Mouse (Mus musculus): ENCODE measurements around the gene B430306N03Rik.
"Not testable (repeated sequence)": the region's sequence is repeated elsewhere in the genome, so short reads cannot be mapped to it uniquely, and the experiment has no call there.

Gene B430306N03Rik

DNA sequence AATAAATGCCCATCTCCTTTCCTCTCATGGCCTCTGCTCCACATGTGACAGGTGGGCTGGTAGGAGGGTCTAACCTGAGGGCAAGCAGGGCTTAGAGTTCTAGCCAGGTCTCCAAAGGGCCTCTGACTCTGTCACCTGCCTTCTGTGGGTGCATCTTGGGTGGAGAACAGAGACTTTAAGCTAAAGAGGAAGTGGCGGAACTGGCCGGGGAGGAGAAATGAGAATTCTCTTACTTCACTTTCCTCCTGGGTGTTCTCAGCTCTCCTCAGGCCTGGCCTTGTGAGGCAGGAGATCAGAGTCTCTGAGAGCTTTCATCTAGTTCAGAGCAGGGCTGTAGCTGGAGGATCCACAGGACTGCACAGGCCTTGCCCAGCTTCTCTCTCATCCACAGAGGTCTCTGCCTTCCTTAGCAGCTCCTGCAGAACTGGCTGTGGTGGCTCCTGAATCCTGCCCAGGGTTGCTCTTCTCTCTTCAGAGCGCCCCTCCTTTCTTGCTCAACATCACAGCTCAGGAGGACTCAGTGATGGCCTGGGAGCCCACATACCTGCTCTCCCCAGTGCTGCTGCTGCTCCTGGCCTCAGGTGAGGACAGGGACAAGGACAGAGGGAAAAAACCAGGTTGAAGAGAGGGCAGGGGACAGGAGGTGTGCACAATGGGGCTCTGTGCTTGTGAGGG is at the start of gene B430306N03Rik:
Gene B430306N03Rik, plus strand, starts transcription at position 237 of the 675 bp plus-strand sequence.
- not testable (repeated sequence) for DNase-seq (ENCODE audit: low read depth)

DNA sequence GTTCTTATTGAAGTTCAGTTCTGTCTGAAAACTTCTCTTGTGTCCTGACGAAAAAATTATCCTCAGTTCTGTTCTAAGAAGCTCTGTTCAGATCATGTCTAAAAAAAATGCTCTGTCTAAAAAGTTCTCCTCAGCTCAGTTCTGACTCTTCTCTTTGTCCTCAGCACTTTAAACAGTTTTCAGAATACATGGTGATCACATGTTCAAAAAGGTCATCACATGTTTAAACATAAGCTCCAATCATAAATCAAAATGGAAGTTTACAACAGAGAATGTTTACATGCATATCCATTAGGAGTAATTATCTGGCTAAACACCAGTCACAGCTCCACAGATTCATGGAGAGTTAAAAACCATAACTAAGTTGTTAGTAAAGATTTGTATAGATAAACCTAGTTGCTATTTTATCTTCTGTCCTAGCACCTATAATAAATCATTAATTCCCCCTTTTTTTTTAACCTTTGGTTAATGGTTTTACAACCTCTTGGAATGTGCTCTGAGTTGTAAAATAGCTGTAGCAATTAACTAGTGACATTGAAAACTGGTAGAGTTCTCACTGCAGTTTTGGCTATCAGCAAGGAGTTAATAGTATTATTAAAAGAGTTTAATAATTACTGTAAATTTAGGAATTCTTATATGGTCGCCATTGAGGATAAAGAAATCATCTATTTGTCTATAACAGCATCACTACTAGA is 49.2 kb upstream of the B430306N03Rik start:
- no peak for DNase-seq (ENCODE audit: low read depth)

DNA sequence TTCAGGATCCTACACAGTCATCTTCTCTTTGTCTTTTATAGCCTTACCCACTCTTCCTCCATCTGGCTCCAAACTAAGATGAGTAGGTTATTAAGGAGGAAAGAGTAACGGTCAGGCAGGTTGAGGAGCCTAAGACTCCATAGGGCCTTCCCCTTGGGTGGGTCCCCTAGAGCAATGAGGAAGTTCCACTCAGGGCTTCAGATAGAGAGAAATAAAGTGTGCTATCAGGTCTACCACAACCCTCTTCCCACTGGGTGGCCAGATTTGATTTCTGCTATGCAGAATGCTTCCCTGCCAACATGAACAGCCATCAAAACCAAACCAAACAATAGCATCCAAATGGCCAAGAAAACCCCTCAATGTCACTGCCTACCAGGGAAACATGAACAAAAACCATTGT is 48.4 kb upstream of the B430306N03Rik start:
- no peak for DNase-seq (ENCODE audit: low read depth)

DNA sequence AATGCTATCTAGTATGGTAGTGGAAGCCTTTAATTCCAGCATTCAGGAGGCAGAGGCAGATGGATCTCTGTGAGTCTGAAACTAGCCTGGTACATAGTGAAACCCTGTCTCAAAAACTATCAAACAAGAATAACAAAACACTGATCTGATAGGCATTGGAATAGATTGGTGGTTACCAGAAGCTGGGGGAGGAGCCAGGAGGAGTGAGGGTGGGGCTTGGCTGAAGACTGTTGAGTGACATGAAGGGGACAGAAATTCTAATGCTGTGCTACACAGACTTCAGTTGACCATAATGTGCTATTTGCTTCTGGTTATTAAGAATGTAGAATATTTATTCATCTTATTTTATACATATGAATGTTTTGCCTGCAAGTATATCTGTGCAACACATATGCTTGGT is 47.7 kb upstream of the B430306N03Rik start:
- DNase-seq (ENCODE audit: low read depth), result no peak

DNA sequence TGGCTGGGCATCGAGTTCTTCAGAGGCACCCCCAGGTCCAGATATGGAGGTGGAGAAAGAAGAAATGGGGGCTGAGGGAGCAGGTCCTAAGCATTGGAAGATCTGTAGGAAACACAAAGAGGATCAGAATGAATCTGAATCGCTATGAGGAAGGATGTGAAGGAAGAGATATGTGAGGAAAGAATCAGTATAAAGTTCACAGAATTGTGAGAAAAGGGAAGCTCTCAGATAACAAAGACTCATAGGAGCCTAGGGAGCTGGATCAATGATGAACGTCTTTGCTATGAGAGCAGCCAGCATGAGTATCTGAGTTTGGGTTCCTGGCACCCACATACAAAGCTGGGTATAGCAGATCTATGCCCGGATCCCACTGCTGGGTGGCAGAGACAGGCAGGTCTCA is 46.1 kb upstream of the B430306N03Rik start:
- no peak for DNase-seq (ENCODE audit: low read depth)

DNA sequence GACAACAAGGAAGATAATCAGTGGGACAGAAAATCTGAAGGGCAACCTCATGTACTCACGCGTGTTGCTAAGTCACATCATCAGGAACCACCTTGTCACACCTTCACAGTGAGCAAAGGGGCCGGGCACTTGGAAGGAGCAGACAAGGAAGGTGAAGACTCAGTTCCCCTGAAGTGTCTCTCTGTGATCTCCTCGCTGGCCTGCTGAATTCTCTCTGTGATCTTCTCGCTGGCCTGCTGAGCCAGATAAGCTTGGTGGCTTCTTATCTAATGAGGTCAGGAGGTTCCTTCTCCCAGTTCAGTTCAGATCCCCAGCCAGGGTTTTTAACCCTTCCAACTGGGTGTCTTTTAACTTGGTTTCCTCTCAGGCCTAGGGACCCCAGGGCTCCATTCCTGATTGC is 43.8 kb upstream of the B430306N03Rik start:
- DNase-seq (ENCODE audit: low read depth), result no peak

DNA sequence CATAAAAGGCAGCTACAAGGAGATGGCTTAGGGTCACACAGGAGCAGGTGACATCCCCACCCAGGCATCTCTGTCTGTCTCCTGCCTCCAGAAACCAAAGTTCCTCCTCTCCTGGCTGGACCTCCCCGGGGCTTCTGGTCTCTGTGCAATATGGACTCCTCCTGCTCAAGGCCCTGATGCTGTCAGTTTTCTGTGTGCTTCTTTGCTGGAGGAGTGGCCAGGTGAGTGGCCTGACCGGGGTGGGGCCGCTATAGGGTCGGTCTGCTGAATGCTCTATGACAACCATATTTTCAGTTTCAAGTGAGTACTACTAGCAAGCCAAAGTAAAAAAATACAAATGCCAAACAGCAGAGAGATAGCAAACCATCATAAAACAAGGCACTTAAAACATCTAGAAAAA is 43.3 kb upstream of the B430306N03Rik start:
- no peak for DNase-seq (ENCODE audit: low read depth)

DNA sequence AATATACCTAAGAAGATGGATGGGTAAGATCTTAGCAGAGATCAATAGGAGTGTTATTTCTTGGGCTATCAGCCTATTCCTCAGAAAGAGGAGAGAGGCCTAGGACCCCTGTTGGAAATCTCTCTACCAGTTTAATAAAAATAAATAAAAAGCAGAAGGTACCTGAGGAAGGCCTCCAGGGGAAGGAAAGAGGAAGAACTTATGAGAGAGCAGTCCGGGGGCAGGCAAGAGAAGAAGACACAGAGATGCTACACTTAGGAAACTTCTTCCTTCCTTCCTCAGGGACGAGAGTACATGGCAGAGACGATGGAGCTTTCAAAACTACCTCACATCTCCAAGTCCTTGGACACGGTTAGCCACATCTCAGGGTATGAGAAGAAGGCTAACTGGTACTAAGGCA is 41.8 kb upstream of the B430306N03Rik start:
- DNase-seq (ENCODE audit: low read depth), result no peak

DNA sequence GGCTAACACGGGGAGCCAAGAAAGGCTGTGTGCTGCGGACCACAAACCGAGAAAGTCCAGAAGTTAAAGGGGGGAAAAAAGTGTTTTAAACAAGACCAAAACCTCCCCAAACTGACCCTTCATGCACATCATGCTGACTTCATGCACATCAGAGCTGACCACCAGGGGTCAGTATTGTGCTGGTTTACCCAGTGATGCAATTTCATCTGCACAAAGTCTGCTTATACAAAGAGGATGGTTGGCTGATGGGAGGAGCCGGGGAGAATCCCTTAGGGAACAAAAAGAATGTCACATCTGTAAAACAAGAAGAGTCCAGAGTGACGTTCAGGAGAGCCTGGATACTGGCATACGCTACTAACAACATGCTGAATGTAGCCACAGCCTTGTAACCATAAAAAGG is 41.1 kb upstream of the B430306N03Rik start:
- peak; percentile 93 for DNase-seq (ENCODE audit: low read depth)

DNA sequence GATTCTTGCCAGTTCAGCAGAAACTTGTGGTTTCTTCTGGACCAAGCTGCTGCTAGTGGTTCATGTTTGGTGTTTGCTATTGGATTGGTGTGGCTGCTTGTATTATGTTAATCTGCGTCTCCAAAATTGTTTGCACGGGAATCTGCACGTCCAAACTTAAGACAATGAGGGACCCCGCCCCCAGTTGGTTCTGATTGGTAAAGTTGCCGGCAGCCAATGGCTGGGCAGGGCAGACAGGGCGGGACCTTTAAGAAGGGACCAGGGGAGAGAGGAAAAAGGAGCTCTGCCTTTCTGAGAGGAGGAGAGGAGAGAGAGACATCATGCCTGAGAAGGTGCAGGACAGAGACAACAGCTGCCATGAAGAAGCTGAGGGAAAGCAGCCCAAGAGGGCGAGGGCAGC is 40.2 kb upstream of the B430306N03Rik start:
- DNase-seq (ENCODE audit: low read depth), result peak; percentile 4

DNA sequence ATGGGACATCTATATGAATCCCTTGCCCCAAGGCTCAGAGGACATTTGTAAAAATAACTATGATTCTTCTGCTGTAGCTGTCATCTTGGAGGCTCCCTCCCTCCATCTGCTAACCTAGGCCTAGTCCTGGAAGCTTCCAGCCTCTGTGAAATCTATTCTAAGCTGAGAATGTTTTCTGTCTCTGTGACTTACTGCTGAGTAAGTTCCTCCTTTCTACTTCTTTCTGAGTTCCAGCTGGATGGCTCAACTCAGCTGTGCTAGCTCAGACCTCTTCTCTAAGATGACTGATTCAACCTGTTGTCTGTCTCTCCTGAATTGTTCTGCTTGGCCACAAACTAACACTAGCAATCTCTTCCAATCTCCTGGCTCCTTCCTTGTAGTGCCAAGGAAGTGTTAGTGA is 37.6 kb upstream of the B430306N03Rik start:
- no peak for DNase-seq (ENCODE audit: low read depth)

DNA sequence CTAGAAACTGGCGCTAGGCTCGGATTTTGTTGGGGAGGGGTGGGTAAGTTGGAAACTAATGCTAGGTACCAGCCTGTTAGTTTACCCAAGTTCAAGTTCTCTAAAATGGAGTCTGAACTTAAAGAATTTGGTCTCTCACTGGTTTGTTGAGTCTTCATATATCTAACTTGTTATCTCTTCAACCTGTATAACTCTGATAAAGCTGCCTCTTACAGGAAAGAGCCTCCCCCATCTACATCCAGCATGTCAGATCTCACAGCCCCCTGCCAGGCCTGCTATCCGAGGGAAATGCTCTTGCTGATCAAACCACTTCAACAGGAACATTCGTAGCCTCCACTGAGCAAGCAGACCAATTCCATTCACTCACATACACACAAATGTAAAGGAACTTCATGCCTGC is 36.9 kb upstream of the B430306N03Rik start:
- DNase-seq (ENCODE audit: low read depth), result no peak

DNA sequence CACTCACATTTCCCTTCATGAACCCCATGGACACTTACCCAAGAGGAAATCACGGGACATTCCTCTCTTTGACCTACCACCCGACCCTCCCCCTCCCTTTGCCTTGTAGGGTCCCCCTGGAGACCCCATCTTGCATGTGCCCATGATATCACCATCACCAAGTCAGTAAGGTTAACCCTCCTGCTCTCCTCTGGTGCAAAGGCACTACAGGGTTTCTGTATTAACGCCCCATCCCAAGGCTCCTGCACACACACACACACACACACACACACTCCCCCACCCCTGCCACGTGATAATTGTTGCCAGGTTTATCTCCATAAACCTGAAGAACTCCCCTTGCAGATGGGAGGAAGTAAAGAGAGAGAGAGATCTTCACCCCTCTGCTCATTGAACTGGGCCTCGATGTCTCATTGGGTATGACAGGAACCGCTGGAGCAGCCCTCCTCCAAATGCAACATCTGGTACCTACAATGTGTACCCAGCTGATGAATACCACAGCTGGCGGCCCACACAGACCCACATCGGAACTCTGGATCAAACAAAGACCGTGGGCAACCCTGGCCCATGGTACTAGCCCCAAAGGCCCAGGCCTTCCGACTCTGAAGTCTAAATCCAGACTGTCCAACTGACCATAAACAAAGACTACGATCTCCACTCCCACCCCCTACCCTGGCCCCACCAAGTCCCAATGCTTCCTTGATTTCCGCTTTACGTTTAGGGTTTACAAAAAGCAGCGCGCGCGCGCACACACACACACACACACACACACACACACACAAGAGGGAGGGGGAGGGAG is 34.8 kb upstream of the B430306N03Rik start:
- no peak for DNase-seq (ENCODE audit: low read depth)

DNA sequence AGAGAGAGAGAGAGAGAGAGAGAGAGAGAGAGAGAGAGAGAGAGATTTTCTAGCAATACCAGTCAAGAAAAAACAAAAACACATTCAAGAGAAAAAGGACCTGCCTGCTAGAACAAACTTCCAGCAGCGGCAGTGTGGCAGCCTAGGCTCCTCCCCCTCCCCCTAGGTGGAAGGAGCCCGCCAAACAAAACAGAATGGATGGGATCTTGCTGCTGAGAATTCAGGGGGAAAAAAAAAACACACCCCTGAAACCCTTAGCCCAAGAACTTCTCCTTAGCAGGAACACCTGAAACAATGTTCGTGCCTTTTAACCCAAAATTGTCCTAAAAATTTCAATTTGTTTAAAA is 34.2 kb upstream of the B430306N03Rik start:
- DNase-seq (ENCODE audit: low read depth), result no peak

DNA sequence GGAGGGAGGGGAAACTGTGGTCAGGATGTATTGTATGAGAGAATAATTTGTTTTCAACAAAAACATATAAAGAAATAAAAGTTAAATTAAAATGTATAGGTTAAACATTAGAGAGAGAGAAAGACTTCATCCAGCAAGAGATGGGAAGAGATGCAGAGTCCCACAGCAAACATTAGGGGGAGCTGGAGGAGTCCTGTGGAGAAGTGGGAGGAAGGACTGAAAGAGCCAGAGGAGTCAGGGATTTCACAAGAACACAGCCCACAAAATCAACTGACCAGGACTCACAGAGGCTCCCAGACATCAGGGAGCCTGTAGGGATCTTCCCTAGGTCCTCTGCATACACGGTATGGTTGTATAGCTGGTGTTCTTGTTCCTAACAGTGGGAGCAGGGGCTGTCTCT is 29.2 kb upstream of the B430306N03Rik start:
- peak; percentile 33 for DNase-seq (ENCODE audit: low read depth)

DNA sequence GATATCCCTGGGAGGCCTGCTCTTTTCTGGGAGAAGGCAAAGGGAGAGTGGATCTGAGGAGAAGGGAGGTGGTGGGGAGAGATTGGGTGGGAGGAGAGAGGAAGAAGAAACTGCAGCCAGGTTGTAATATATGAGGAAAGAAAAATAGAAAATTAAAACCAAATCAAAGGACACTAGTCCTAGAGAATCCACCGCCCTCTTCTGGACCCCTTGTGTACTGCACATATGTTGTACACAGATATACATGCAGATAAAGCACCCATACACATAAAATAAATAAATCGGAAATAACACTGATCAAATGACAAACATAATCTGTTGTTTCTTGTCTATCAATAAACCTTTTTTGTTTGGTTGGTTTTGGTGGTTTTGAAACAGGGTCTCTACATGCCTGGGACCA is 28.7 kb upstream of the B430306N03Rik start:
- DNase-seq (ENCODE audit: low read depth), result peak; percentile 40

DNA sequence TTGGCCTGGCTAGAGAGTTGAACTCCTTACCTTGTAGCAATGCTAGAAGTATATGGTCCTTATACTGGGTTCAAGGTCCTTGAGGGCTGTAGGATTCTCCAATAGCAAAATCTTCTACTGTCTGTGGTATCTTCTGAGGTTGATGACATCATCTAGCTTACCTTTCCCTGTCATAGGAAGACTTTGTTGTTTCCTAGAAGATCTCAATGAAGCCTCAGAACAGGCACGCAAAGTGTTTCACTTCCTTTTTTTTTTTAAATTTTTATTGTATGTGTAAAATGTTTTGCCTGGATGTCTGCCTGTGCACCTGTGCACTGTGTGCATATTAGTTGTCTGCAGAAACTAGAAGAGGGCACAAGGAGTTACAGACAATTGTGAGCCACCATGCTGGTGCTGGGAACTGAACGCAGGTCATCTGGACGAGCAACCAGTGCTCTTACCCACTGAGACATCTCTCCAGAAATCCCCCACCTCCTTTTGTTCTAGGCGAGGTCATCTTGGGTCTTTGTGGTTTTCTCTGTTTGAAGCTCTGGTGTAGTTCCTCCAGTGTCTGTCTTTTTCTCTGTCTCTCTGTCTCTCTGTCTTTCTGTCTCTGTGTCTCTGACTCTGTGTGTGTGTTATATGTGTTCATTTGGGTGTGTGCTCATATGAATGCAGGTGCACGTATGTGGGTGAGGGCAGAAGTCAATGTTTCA is 22.3 kb upstream of the B430306N03Rik start:
- DNase-seq (ENCODE audit: low read depth), result no peak

DNA sequence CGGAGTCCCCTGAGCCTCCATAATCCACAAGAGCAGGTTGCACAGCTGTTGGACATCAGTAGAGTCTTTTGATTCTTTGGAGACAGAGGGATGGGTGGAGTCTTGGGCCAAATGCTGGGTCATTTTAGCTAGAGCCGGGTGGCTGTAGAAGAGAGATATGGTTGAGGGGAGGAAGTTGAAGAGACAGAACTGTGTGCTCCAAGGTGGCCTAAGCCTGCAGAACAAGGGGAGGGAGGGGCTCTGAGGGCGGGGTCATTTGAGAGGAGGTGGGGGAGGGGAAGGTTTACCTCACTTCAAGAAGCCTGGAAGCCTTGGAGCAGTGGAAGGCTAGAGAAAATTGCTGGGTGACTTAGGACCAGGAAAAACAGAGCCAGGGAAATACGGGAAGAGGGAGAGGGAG is 16.7 kb upstream of the B430306N03Rik start, which contains the start of gene Treml2:
Gene Treml2, plus strand, starts transcription at position 296 of the 400 bp plus-strand sequence.
- no peak for DNase-seq (ENCODE audit: low read depth)

DNA sequence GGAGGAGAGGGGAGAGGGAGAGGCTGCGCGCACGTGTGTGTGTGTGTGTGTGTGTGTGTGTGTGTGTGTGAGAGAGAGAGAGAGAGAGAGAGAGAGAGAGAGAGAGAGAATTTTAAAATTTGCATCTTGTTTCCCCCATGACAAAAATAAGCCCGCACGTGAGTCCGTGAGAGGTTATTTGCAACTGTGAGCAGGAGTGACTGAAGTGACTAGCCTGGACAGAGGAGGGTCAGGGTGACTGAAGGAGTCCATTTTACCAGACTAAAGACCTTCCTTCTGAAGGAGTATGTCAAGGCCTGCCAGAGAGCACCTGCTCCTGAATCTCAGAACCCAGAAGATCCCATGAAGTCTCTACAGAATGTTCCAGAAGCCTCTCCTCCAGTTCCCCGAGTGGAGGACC is 16.2 kb upstream of the B430306N03Rik start:
- DNase-seq (ENCODE audit: low read depth), result no peak

DNA sequence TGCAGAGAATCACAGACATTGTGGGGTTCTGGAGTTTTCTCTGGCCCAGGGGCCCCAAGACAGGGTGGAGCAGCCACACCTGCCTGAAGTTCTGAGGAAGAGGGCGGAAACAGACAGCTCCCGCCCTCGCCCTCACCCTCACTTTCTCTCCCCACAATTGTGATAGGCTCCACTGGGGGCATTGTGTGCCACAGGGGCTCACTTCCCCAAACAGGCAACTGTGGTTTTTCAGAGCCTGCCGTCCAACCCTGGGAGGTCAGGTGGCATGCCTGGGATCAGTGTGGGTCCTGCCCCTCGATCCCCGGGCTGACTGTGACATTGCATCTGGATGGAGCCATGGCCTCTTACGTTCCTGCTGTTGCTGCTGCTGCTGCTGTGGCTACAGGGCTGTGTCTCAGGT is 15.7 kb upstream of the B430306N03Rik start:
- no peak for DNase-seq (ENCODE audit: low read depth)

DNA sequence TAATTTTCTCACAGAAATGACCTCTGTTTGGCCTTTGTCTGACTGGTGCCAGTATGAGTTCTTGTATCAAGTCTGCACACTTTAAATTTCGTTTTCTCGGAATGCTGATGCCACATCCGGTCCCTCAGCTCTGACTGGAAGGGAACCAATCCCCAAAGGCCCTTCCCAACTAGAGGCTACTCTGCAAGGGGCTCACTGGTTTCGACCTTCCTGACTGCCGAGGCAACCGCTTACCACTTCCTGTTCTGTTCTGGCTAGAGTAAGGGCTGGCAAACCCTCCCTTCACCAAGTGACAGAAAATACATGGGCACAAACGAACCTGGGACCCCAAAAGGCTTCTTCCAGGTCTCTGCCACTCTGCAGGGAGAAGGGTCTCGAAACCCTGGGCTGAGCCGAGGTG is 15.1 kb upstream of the B430306N03Rik start:
- no peak for DNase-seq (ENCODE audit: low read depth)

DNA sequence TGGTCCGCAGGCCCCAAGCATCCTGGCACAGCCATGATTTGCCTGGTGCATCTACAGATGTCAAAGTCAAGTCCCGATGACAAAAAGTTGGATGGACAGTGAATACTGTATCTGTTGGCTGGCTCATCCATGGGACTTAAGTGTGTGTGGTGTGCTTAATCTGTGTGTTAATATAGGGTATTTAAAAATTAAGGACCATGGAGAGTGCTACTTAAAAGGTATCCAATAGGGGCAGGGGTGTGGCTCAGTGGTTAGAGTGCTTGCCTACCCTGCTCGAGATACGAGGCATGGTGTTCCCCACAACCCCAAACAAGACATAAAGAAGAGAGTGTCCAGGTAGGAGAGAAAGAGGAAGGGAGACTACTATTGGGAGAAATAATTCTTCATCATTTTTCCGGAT is 14.1 kb upstream of the B430306N03Rik start:
- DNase-seq (ENCODE audit: low read depth), result no peak
